Mouse (Mus musculus) bone marrow, adult 2 months (tissue): ENCODE measurements around the gene Ralgapa2. TPM values are rescaled to one million over a fixed set of nuclear protein-coding genes. Genes with fewer than 3 reads are reported as not detected.

Source experiments
- H3K27ac ChIP-seq: fragments of 200-500 bp; 2 replicates; pipeline ENCODE4 v1.5.1; 2012; ENCODE audit warnings: low read depth, mild to moderate bottlenecking, control low read depth, inconsistent platforms, low read length; ENCODE audit not compliant: control insufficient read depth, poor library complexity, insufficient read depth
- H3K4me1 ChIP-seq: fragments of 200-500 bp; 2 replicates; pipeline ENCODE4 v1.6.1; 2011; ENCODE audit warnings: low read length; ENCODE audit not compliant: control insufficient read depth, insufficient read depth
- H3K4me3 ChIP-seq: fragments of 200-500 bp; replicated peaks from 2 replicates; pipeline ENCODE3; 2011; ENCODE audit warnings: mild to moderate bottlenecking, low read depth, low read length, control low read depth; ENCODE audit not compliant: control insufficient read depth
- CTCF ChIP-seq: fragments of 200-500 bp; IDR thresholded peaks from 2 replicates; pipeline ENCODE4 v1.5.1; 2011; ENCODE audit warnings: low read length, control low read depth; ENCODE audit not compliant: control insufficient read depth, insufficient read depth
- POLR2A ChIP-seq: fragments of 200-500 bp; IDR thresholded peaks from 2 replicates; pipeline ENCODE4 v1.6.1; 2011; ENCODE audit warnings: low read depth, mild to moderate bottlenecking, control low read depth, low read length, borderline replicate concordance; ENCODE audit not compliant: control insufficient read depth
- WGBS: fragments of 180-500 bp; shearing (Covaris S2); methylation state at CpG from one replicate; pipeline ENCODE4 v1.1.7; 2018; 5-methylcytosine and 5-hydroxymethylcytosine counted together
- polyA plus RNA-seq: library from polyadenylated mRNA; stranded (reverse); fragments of >200 nt; gene quantifications from 2 replicates; pipeline ENCODE4 v1.2.4, GENCODE M21; 2011; ENCODE audit warnings: low replicate concordance; ENCODE audit not compliant: missing spikeins, insufficient read depth, insufficient read length

Gene Ralgapa2
- polyA plus RNA-seq, 1 experiment, result 25.7 TPM

GRCm38 (mm10) chr2:146219791-146220190, 292.4 kb downstream of the Ralgapa2 start:
- Histone ChIP-seq H3K4me1 (no peaks in the 10 kb centered on the region), H3K27ac (no peak overlapping the region), H3K4me3 (no peak overlapping the region)
- 20% methylated on average over 11 of the region's 11 CpGs for WGBS
- TF ChIP-seq POLR2A (no peak), CTCF (no peak)

GRCm38 (mm10) chr2:146218881-146219535, 293.1 kb downstream of the Ralgapa2 start:
- H3K4me3 ChIP-seq, result no peak overlapping the region

GRCm38 (mm10) chr2:146218161-146218691, 293.9 kb downstream of the Ralgapa2 start:
- Histone ChIP-seq H3K4me1 (no peaks in the 10 kb centered on the region), H3K27ac (no peak overlapping the region), H3K4me3 (no peak overlapping the region)
- TF ChIP-seq CTCF (no peak), POLR2A (no peak)
- WGBS, result 9% methylated on average over 40 of the region's 40 CpGs

More at GRCm38 (mm10) chr2:146218881-146219535, 293.1 kb downstream of the Ralgapa2 start:
- WGBS, result 12% methylated on average over 19 of the region's 19 CpGs
- Histone ChIP-seq H3K27ac (no peak overlapping the region), H3K4me1 (no peaks in the 10 kb centered on the region)
- TF ChIP-seq POLR2A (no peak), CTCF (no peak)

GRCm38 (mm10) chr2:146217227-146217980, 294.7 kb downstream of the Ralgapa2 start:
- 7% methylated on average over 16 of the region's 16 CpGs for WGBS
- no peak overlapping the region for H3K27ac ChIP-seq
- no peak overlapping the region for H3K4me3 ChIP-seq
- TF ChIP-seq CTCF (no peak), POLR2A (no peak)
- no peaks in the 10 kb centered on the region for H3K4me1 ChIP-seq

- H3K4me3 ChIP-seq, result no peak overlapping the region
- H3K27ac ChIP-seq, result no peak overlapping the region
- TF ChIP-seq CTCF (no peak), POLR2A (no peak)
- H3K4me1 ChIP-seq, result no peaks in the 10 kb centered on the region
- WGBS, result 33% methylated on average over 14 of the region's 14 CpGs
Observed at GRCm38 (mm10) chr2:146216111-146217064, 295.8 kb downstream of the Ralgapa2 start.

GRCm38 (mm10) chr2:146214715-146215114, 297.4 kb downstream of the Ralgapa2 start:
- H3K27ac ChIP-seq, result no peak overlapping the region
- no peaks in the 10 kb centered on the region for H3K4me1 ChIP-seq
- 7% methylated on average over 9 of the region's 9 CpGs for WGBS
- H3K4me3 ChIP-seq, result no peak overlapping the region
- TF ChIP-seq CTCF, result peak; percentile 72
- no peak for TF ChIP-seq POLR2A

- 14% methylated on average over 4 of the region's 4 CpGs for WGBS
- Histone ChIP-seq H3K4me3 (no peak overlapping the region), H3K27ac (no peak overlapping the region), H3K4me1 (no peaks in the 10 kb centered on the region)
- TF ChIP-seq POLR2A (no peak), CTCF (no peak)
Observed at GRCm38 (mm10) chr2:146210968-146211367, 301.2 kb downstream of the Ralgapa2 start.

GRCm38 (mm10) chr2:146197947-146198346, 314.2 kb downstream of the Ralgapa2 start:
- Histone ChIP-seq H3K27ac (no peak overlapping the region), H3K4me1 (peaks cover 4% of the 10 kb centered on the region), H3K4me3 (no peak overlapping the region)
- 4% methylated on average over 7 of the region's 7 CpGs for WGBS
- no peak for TF ChIP-seq CTCF
- no peak for TF ChIP-seq POLR2A
